In the genomic region with DNA sequence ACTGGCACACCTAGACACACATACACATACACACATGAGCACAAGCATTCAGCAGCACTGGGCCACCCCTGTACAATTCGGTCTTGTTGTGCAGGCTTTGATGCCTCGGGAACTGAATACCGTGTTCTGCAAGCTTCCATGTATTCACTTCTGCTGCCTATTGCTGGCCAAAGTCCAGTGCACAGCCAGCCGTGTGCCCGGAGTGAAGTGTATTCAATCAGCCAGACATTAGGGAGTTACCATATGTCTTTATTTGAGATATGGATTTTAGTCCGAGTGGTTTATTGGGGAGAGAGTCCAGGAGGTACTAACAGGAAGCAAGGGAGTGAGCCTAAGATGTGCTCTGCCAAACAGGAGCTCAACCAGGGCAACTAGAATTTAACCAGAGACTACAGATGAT, we compare ENCODE assay signal across 20 mouse cellular contexts. TPM values are rescaled to one million over a fixed set of nuclear protein-coding genes. Genes with fewer than 3 reads are reported as not detected.
A peak's percentile ranks its signal among the peaks of the same experiment; 100 is the strongest.
DNase-seq lines count a peak whose midpoint lies in the region; ATAC-seq lines count a peak whose summit lies in the region.
"Had no signal": no experiment of that assay in that cellular context is flagged by ENCODE, and none has a peak within 500 bp of the region (broad histone marks: within the 10 kb centered on the region; RNA-seq: fewer than 3 reads in every experiment).

No protein-coding gene starts in this region.

- peaks cover 99% of the 10 kb centered on the region for H3K36me3 ChIP-seq in liver, embryonic 12.5 days
- no peaks in the 10 kb centered on the region for H3K36me3 ChIP-seq in intestine, embryonic 15.5 days
- H3K36me3 ChIP-seq: embryonic facial prominence, embryonic 13.5 days; forebrain, embryonic 12.5 days; heart, embryonic 12.5 days; hindbrain, embryonic 10.5 days had no signal

- H3K27me3 ChIP-seq in liver, embryonic 12.5 days (replicated peaks): no peaks in the 10 kb centered on the region
- H3K27me3 ChIP-seq in intestine, embryonic 15.5 days (replicated peaks): no peaks in the 10 kb centered on the region
- H3K27me3 ChIP-seq: CH12.LX; embryonic facial prominence, embryonic 13.5 days; forebrain, embryonic 12.5 days; heart, embryonic 12.5 days; Patski had no signal

- H3K27ac ChIP-seq in liver, embryonic 12.5 days: peak overlapping the region; percentile 45; the same call in 1 of the 2 replicates
- H3K27ac ChIP-seq in intestine, embryonic 15.5 days: 0 out of 2 replicates have a peak overlapping the region, but pooled peaks have one; percentile 9
- H3K27ac ChIP-seq: embryonic facial prominence, embryonic 13.5 days; forebrain, embryonic 12.5 days; gastrocnemius, adult 2 months; hindbrain, embryonic 10.5 days had no signal

- no peak for ATAC-seq in liver, embryonic 12.5 days
- ATAC-seq in intestine, embryonic 15.5 days: peak; percentile 85
- ATAC-seq: activated CD4-positive, CD25-positive, alpha-beta regulatory T cell, adult 4 months; forebrain, embryonic 16.5 days; Patski had no signal

- no peak overlapping the region for H3K4me2 ChIP-seq in liver, embryonic 12.5 days
- 0 out of 2 replicates have a peak overlapping the region, but pooled peaks have one; percentile 14 for H3K4me2 ChIP-seq in intestine, embryonic 15.5 days (replicated peaks)
- H3K4me2 ChIP-seq: embryonic facial prominence, embryonic 13.5 days; forebrain, embryonic 12.5 days; heart, embryonic 12.5 days had no signal

- peaks cover 64% of the 10 kb centered on the region for H3K4me1 ChIP-seq in liver, embryonic 12.5 days
- H3K4me1 ChIP-seq in intestine, embryonic 15.5 days (replicated peaks): 0 out of 2 replicates have a peak, but pooled peaks cover 8% of the 10 kb centered on the region
- H3K4me1 ChIP-seq: embryonic facial prominence, embryonic 13.5 days; forebrain, embryonic 12.5 days; heart, embryonic 12.5 days; hindbrain, embryonic 10.5 days had no signal

- H3K4me3 ChIP-seq in liver, embryonic 12.5 days: no peak overlapping the region
- H3K4me3 ChIP-seq in intestine, embryonic 15.5 days (replicated peaks): no peak overlapping the region
- H3K4me3 ChIP-seq: embryonic facial prominence, embryonic 13.5 days; forebrain, embryonic 12.5 days; gastrocnemius, adult 2 months; heart, embryonic 12.5 days; hindbrain, embryonic 10.5 days had no signal

- no peak overlapping the region for H3K9ac ChIP-seq in liver, embryonic 12.5 days
- H3K9ac ChIP-seq in intestine, embryonic 15.5 days: no peak overlapping the region
- H3K9ac ChIP-seq: embryonic facial prominence, embryonic 13.5 days; forebrain, embryonic 12.5 days; heart, embryonic 12.5 days had no signal

- H3K9me3 ChIP-seq in liver, embryonic 12.5 days (replicated peaks): 0 out of 2 replicates have a peak, but pooled peaks cover 6% of the 10 kb centered on the region
- H3K9me3 ChIP-seq in intestine, embryonic 15.5 days: no peaks in the 10 kb centered on the region
- H3K9me3 ChIP-seq: embryonic facial prominence, embryonic 13.5 days; forebrain, embryonic 12.5 days; hindbrain, embryonic 10.5 days had no signal

- 78% methylated on average over 6 of the region's 6 CpGs for WGBS in liver, embryonic 12.5 days (ENCODE audit: insufficient replicate concordance)
- WGBS in intestine, embryonic 15.5 days: 51% methylated on average over 6 of the region's 6 CpGs
- WGBS in large intestine, adult 2 months: 39% methylated on average over 6 of the region's 6 CpGs

- no peak for DNase-seq in liver
- peak; percentile 43 for DNase-seq in large intestine, adult 2 months (ENCODE audit: low read depth, low spot score)
- no peak for DNase-seq in layer of hippocampus, postnatal 25 days (ENCODE audit: extremely low spot score in 1 of 2, low spot score in 1 of 2)
- DNase-seq in frontal cortex, postnatal 10 days (ENCODE audit: low spot score in 2 of 2): no peak
- DNase-seq: adrenal gland, postnatal 14 days; cerebellum, adult 11-12 months; cerebellum, adult 9-10 months; cerebellum, postnatal 25 days; gastrocnemius, adult 2 months; gastrocnemius, postnatal 25 days had no signal

RNA-seq across cellular contexts. Expression of gene Nmnat3, which starts 19.8 kb away (rescaled TPM):
- 35.2 and 35.3 TPM in 2 replicates for polyA plus RNA-seq in liver, embryonic 12.5 days (2016; fragmentation: Nextera tagmentation; extraction: Ambion mirVana)
- 15.1 and 17.4 TPM in 2 replicates for polyA plus RNA-seq in intestine, embryonic 15.5 days (2015; fragmentation: Nextera tagmentation; extraction: Ambion mirVana)
- 5.8 and 8.3 TPM in 2 replicates for polyA plus RNA-seq in large intestine, adult 2 months (2012; rRNA removed)
- total RNA-seq in layer of hippocampus, postnatal 25 days (2021): 1 to 10 TPM in 1 of 2 experiments, under 1 TPM in 1; 0.84 to 1.4 TPM
